19 mouse cellular contexts compared by ENCODE assay signal in the genomic region with DNA sequence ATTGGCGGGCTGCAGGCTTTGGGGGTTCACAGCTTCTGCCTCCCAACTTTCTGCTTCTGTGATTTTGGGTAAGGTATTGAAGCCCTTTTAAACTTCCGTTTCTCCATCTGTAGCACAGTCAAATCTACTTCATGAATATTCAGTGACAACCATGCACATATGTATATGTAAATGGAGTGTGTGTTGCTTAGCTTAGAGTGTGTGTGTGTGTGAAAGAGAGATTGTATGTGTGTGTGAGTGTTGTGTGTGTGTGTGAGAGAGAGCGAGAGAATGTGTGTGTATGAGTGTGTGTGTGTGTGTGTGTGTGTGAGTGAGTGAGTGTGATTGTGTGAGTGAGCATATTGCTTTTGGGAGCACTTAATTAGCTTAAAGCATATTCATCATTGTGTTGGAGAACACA. TPM values are rescaled to one million over a fixed set of nuclear protein-coding genes. Genes with fewer than 3 reads are reported as not detected.
DNase-seq lines count a peak whose midpoint lies in the region; ATAC-seq and TF ChIP-seq lines count a peak whose summit lies in the region.
"Had no signal": no experiment of that assay in that cellular context is flagged by ENCODE, and none has a peak within 500 bp of the region (broad histone marks: within the 10 kb centered on the region; RNA-seq: fewer than 3 reads in every experiment).

No protein-coding gene starts in this region.

- TF ChIP-seq EP300 in heart, adult 2 months (IDR thresholded peaks at IDR 0.05; ENCODE audit: insufficient read depth, low read depth, low read length), result no peak

- no peaks in the 10 kb centered on the region for H3K27me3 ChIP-seq in forebrain, embryonic 10.5 days (ENCODE audit: poor library complexity, severe bottlenecking)
- no peaks in the 10 kb centered on the region for H3K27me3 ChIP-seq in forebrain, embryonic 11.5 days (ENCODE audit: control insufficient read depth, insufficient read depth, low read length)
- no peaks in the 10 kb centered on the region for H3K27me3 ChIP-seq in heart, embryonic 15.5 days
- no peaks in the 10 kb centered on the region for H3K27me3 ChIP-seq in heart, adult 2 months (ENCODE audit: control insufficient read depth, insufficient read depth, low read length)
- H3K27me3 ChIP-seq in forebrain, embryonic 16.5 days (replicated peaks; ENCODE audit: control insufficient read depth, insufficient read depth, low read length), result no peaks in the 10 kb centered on the region
- H3K27me3 ChIP-seq: megakaryocyte, embryonic 14.5 days had no signal

- H3K9ac ChIP-seq in forebrain, embryonic 11.5 days (ENCODE audit: low read length), result no peak overlapping the region
- no peak overlapping the region for H3K9ac ChIP-seq in heart, embryonic 15.5 days
- H3K9ac ChIP-seq in heart, adult 2 months (ENCODE audit: low read depth, low read length), result no peak overlapping the region
- no peak overlapping the region for H3K9ac ChIP-seq in forebrain, embryonic 16.5 days (replicated peaks; ENCODE audit: low read depth, low read length)
- H3K9ac ChIP-seq: liver, embryonic 12.5 days had no signal

- no peak overlapping the region for H3K4me3 ChIP-seq in forebrain, embryonic 10.5 days
- H3K4me3 ChIP-seq in forebrain, embryonic 11.5 days (ENCODE audit: low read depth, low read length), result no peak overlapping the region
- no peak overlapping the region for H3K4me3 ChIP-seq in heart, embryonic 15.5 days
- no peak overlapping the region for H3K4me3 ChIP-seq in heart, adult 2 months
- no peak overlapping the region for H3K4me3 ChIP-seq in forebrain, embryonic 16.5 days (replicated peaks; ENCODE audit: low read length)
- H3K4me3 ChIP-seq: layer of hippocampus, adult 2 months; liver, embryonic 12.5 days; megakaryocyte, embryonic 14.5 days; myocyte had no signal

- H3K4me2 ChIP-seq in forebrain, embryonic 11.5 days (ENCODE audit: low read depth, low read length, severe bottlenecking), result no peak overlapping the region
- H3K4me2 ChIP-seq in heart, embryonic 15.5 days, result no peak overlapping the region; the same call in 1 of the 2 replicates
- no peak overlapping the region for H3K4me2 ChIP-seq in forebrain, embryonic 16.5 days (ENCODE audit: low read length)
- H3K4me2 ChIP-seq: liver, embryonic 12.5 days had no signal

- no peaks in the 10 kb centered on the region for H3K79me2 ChIP-seq in heart, adult 2 months (replicated peaks; ENCODE audit: control insufficient read depth, insufficient read depth, low read length)

- no peak for TF ChIP-seq CTCF in heart, adult 2 months (IDR thresholded peaks at IDR 0.05)
- no peak for TF ChIP-seq CTCF in brain, embryonic 14.5 days (IDR thresholded peaks at IDR 0.05; ENCODE audit: borderline replicate concordance, extremely low read depth, insufficient read depth, insufficient read length)

- ATAC-seq in forebrain, embryonic 11.5 days (replicated peaks; ENCODE audit: low FRiP score), result no peak
- no peak for ATAC-seq in heart, embryonic 15.5 days (replicated peaks; ENCODE audit: insufficient number of reproducible peaks, insufficient read depth, low FRiP score, low read depth)
- ATAC-seq in forebrain, embryonic 16.5 days, result peak; percentile 78
- ATAC-seq: liver, embryonic 12.5 days had no signal

- H3K9me3 ChIP-seq in forebrain, embryonic 10.5 days, result no peaks in the 10 kb centered on the region
- H3K9me3 ChIP-seq in forebrain, embryonic 11.5 days (ENCODE audit: control insufficient read depth, low read length), result no peaks in the 10 kb centered on the region
- H3K9me3 ChIP-seq in heart, embryonic 15.5 days (replicated peaks), result no peaks in the 10 kb centered on the region
- H3K9me3 ChIP-seq in forebrain, embryonic 16.5 days (ENCODE audit: control insufficient read depth, low read length), result no peaks in the 10 kb centered on the region
- H3K9me3 ChIP-seq: liver, embryonic 12.5 days; megakaryocyte, embryonic 14.5 days had no signal

- H3K36me3 ChIP-seq in forebrain, embryonic 10.5 days (replicated peaks), result peaks cover 56% of the 10 kb centered on the region
- no peaks in the 10 kb centered on the region for H3K36me3 ChIP-seq in forebrain, embryonic 11.5 days (ENCODE audit: control insufficient read depth, insufficient read depth, low read length)
- H3K36me3 ChIP-seq in heart, embryonic 15.5 days, result no peaks in the 10 kb centered on the region
- H3K36me3 ChIP-seq in heart, adult 2 months (ENCODE audit: control insufficient read depth, insufficient read depth, low read length), result no peaks in the 10 kb centered on the region
- no peaks in the 10 kb centered on the region for H3K36me3 ChIP-seq in forebrain, embryonic 16.5 days (ENCODE audit: control insufficient read depth, insufficient read depth)
- H3K36me3 ChIP-seq: liver, embryonic 12.5 days had no signal

- peak overlapping the region; percentile 71 for H3K27ac ChIP-seq in forebrain, embryonic 10.5 days
- H3K27ac ChIP-seq in forebrain, embryonic 11.5 days (ENCODE audit: low read depth, low read length), result no peak overlapping the region
- H3K27ac ChIP-seq in heart, embryonic 15.5 days, result peak overlapping the region; percentile 81
- no peak overlapping the region for H3K27ac ChIP-seq in heart, adult 2 months
- H3K27ac ChIP-seq in forebrain, embryonic 16.5 days (ENCODE audit: low read length), result peak overlapping the region; percentile 74
- H3K27ac ChIP-seq: layer of hippocampus, adult 2 months; liver, embryonic 12.5 days had no signal

- intact Hi-C loops in heart, adult 2 months (cut with DNase I), result no loop called here

- H3K4me1 ChIP-seq in forebrain, embryonic 10.5 days, result peaks cover 71% of the 10 kb centered on the region
- H3K4me1 ChIP-seq in forebrain, embryonic 11.5 days (replicated peaks; ENCODE audit: control insufficient read depth, insufficient read depth, low read length), result peaks cover 28% of the 10 kb centered on the region
- peaks cover 63% of the 10 kb centered on the region for H3K4me1 ChIP-seq in heart, embryonic 15.5 days (replicated peaks)
- H3K4me1 ChIP-seq in heart, adult 2 months (ENCODE audit: control insufficient read depth, insufficient read depth, low read length), result no peaks in the 10 kb centered on the region; the same call in 1 of the 2 replicates
- H3K4me1 ChIP-seq in forebrain, embryonic 16.5 days (replicated peaks; ENCODE audit: control insufficient read depth, insufficient read depth, low read length), result peaks cover 53% of the 10 kb centered on the region
- H3K4me1 ChIP-seq: megakaryocyte, embryonic 14.5 days had no signal

- TF ChIP-seq POLR2A in heart, adult 2 months (IDR thresholded peaks at IDR 0.05; ENCODE audit: insufficient read depth, low read depth, low read length), result no peak
- no peak for TF ChIP-seq POLR2A in brain, embryonic 14.5 days (IDR thresholded peaks at IDR 0.05; ENCODE audit: borderline replicate concordance, extremely low read depth, insufficient read depth, insufficient read length, poor library complexity, severe bottlenecking)

- WGBS in forebrain, embryonic 10.5 days, result 93% methylated on average over 3 of the region's 3 CpGs
- WGBS in forebrain, embryonic 11.5 days, result 81% methylated on average over 3 of the region's 3 CpGs
- 73% methylated on average over 3 of the region's 3 CpGs for WGBS in heart, embryonic 15.5 days
- WGBS in heart, adult 2 months, result 92% methylated on average over 3 of the region's 3 CpGs
- WGBS in forebrain, embryonic 16.5 days, result 42% methylated on average over 3 of the region's 3 CpGs

- DNase-seq in forebrain, embryonic 10.5 days (ENCODE audit: extremely low spot score, low spot score), result no peak
- no peak for DNase-seq in forebrain, embryonic 11.5 days (ENCODE audit: low spot score)
- no peak for DNase-seq in heart, adult 2 months
- DNase-seq in brain, embryonic 14.5 days (ENCODE audit: low read depth), result peak; percentile 72
- DNase-seq in urinary bladder, adult 2 months (ENCODE audit: low spot score), result no peak
- DNase-seq in ovary, postnatal 10 days (ENCODE audit: low spot score), result no peak
- DNase-seq: adrenal gland, adult 2 months; cerebellum, adult 9-10 months; kidney, adult 9 months; lung, adult 2 months; midbrain, embryonic 14.5 days; spleen, adult 18-20 months; thymus, postnatal 36 days had no signal

RNA-seq across cellular contexts. Expression of a gene that starts 19.4 kb away (rescaled TPM):
- 13.7 and 14.9 TPM in 2 replicates for polyA plus RNA-seq in forebrain, embryonic 10.5 days (2016; fragmentation: Nextera tagmentation; extraction: Ambion mirVana)
- polyA plus RNA-seq in forebrain, embryonic 11.5 days (2014; fragmentation: Nextera tagmentation; extraction: Ambion mirVana), result 17.6 and 19.1 TPM in 2 replicates
- 7.2 and 9.8 TPM in 2 replicates for polyA plus RNA-seq in heart, embryonic 15.5 days (2015; fragmentation: Nextera tagmentation; extraction: Ambion mirVana)
- total RNA-seq in heart, adult 2 months (2021), result under 1 TPM; 0.44 to 0.59 TPM
- polyA plus RNA-seq in heart, adult 2 months (2012; rRNA removed), result 0.53 and 0.59 TPM in 2 replicates
- 14.3 and 19.4 TPM in 2 replicates for polyA plus RNA-seq in brain, embryonic 14.5 days (2012; rRNA removed)
- 11.2 and 11.5 TPM in 2 replicates for polyA plus RNA-seq in forebrain, embryonic 16.5 days (2015; fragmentation: Nextera tagmentation; extraction: Ambion mirVana)
- polyA plus RNA-seq in urinary bladder, adult 2 months (2012; rRNA removed), result 3.2 and 4.0 TPM in 2 replicates

Comparison
In these comparisons a context has a peak if more than half of its experiments do, and no peak if none do; other contexts are left out.
1. H3K27ac ChIP-seq: peak in forebrain, embryonic 10.5 days (single experiment), heart, embryonic 15.5 days (single experiment) and forebrain, embryonic 16.5 days (single experiment); none in forebrain, embryonic 11.5 days (single experiment) and heart, adult 2 months (single experiment).